Mouse (Mus musculus) fibroblast of lung, adult 2 months (primary cell): ENCODE measurements at regions not wholly inside any gene's neighbourhood (a gene's known extent, or its start where the extent isn't known, plus 50 kb on each side); places are given as distances from the start of the nearest gene placed in this dataset.

ENCODE experiments used
- DNase-seq: peaks from one replicate; pipeline ENCODE4 v3.0.0-alpha.2; 2011; ENCODE audit warnings: low read depth

DNA sequence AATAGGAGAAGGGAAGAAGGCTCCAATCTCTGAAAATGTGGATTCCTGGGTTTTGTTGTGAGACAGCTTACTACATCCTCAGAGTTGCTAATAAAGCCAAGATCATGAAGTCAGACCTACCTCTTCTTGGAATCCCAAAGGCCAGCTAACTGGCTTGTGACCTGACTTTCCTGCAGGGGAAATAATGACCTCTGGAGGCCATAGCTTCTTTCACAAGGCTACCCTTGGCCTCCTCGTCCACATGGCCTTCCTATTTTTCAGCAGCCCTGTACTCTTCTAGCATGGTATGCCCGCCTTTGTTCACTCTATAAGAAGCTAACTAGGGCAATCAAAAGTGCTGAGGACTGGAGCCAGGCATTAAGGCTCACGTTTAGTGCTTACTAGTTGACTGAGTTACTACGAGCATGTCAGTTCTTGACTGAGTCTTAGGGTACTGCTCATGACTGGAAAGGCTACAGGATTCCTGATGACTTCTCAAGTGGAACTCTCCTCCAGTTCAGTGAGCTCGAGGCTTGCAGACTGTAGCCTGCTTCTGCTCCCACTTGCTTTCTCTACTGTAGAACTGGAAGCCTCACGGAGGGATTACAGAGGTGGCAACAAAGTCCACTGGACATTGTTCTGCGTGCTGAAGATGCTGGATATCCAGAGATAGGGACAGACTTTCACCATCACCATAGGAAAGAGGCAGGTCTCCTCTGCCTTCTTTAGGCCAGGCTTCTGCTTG, 230.8 kb upstream of the Map3k1 start:
- no peak for DNase-seq

DNA sequence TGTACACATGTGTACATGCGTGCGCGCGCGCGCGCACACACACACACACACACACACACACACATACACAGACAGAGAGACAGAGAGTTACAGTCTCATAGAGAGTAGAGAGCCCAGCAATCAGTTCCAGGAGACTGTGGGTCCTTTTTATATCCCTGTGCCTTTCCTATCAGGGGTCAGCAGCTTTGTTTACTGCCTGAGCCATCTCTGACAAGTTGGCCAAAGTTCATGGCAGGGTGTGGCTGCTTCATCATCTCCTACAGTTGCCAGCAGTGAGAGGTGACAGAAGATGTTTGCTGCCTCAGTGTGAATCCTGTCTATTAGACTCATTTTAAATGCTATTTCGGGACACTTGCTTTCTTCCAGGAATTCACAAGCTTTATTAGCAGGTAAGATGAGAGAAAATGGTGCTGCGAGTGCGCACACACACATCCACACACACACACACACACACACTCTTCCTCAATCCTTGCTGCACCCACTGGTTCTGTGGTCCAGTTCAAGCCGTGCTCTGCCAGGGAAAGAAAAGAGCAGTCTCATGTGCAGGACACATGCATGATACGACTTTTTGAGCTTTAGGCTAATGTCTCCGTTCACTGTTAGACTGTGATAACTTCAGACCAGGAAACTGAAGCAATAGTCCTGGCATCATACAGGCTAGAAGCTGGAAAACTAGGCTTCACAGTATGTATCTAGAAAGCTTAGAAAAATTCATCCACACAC, 234.9 kb upstream of the Map3k1 start:
- no peak for DNase-seq

DNA sequence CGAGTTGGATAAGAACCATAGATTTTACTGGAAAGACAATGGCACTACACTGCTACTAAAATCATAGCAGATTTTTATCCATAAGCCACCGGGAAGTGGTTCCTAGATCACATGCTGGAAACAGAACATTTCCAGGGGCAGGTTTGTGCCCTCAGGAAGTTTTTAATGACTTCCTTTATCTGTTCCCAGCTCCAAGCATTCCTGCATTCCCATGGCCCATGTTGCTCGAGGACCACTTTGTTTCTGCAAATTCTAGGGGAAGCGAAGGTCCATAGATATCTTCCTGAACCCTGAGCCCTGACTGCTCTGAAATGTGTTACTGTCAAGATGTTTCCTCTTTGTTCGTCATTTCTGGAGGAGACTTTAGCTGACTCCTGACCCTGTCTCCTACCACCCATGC, 235.6 kb upstream of the Map3k1 start:
- DNase-seq: no peak

DNA sequence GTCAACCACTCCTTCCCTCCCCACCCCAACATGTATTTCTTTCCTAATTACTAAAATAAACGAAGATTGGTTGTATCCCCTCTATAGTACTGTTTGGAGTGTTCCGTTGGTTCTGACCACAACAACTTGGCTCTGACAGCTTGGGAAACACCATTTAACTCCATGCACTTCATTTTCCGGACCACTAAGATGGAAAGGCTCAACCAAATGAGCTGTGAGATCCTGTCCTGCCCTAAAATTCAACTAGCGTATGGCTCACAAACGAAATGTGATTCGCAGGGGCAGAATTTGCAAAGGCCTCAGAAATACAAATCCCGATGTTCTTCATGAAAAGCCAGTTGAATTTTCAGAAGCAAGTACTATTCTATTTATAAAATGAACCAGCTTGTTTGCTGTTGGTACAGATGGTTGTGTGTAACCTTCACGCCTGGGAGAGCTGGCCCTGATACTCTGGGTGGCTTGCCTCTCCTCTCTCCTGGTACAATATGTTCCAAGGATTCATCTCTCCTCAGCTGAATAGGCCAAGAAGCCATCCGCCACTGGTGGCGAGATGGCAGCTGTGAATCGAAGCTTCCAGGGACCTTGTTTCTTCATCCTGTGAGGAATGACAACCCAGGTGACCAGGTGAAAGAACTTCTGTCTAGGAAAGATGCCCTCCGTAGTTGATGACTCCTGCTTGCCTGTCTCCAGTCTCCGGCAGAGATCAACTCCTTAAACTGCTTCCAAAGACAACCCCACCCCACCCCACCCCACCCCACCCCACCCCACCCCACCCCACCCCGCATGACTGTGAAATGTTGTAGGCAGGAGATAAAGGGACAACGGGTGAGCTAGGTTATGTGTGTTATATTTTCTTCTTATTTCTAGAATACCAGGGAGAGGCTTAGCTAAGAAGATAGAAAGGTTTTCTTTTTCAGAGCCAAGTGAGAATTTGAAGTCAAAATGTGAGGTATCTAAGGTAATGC, 237.7 kb upstream of the Map3k1 start:
- DNase-seq: no peak

DNA sequence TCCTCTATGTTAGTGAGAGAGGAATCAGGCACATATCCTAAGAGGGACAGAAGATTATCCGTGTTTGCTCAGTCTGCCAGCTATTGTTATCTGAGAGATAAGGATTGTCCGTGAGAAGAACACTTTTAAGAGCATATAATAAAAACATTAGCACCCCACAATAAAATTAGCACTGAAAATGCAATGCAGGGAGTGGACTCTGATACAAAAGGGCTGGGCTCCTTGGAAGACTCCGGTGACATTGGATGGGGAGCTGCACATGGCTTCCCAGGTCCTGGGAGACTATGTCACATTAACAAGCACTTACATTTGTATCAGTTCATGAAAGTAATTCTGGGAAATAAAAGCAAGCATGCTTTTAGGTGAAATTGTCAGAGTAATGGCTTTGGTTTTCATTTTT, 238.6 kb upstream of the Map3k1 start:
- no peak for DNase-seq

DNA sequence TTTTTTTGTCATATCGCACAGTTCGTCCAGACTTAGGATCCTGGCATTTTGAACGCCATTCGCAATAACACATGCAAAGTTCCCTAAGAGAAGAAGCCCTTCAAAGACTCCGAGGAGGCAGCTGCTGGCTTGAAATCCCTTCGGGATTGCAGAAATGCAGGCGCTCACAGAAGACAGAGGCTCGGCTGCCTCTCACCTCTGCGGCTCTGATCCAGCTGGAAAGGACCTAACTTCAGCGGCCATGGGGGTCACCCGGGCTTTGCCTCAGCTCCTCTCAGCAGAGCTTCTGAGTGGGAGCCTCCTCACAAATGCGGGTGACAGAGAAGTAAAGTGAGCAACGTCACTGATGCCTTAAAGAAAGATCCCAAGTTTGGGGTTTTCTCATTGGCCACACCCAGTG, 239.1 kb upstream of the Map3k1 start:
- DNase-seq: no peak

DNA sequence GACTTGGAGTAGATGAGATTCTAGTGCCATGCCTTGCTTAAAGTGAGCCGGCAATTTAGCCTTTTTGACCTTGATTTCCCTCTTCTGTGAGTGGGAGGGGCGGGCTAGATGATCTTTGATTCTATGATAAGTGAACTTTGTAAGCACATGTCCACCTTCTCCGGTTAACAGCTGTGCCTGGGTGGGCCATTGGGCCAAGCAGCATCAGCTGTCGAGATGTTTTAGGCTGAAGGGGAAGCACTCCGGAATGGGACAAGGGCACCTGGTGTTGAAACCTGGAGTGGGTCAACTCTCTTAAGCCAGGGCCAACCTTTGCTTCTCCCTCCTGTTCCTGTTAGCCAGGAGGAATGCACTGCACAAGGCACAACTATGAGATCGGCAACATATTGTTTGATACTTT, 239.5 kb upstream of the Map3k1 start:
- DNase-seq: no peak

DNA sequence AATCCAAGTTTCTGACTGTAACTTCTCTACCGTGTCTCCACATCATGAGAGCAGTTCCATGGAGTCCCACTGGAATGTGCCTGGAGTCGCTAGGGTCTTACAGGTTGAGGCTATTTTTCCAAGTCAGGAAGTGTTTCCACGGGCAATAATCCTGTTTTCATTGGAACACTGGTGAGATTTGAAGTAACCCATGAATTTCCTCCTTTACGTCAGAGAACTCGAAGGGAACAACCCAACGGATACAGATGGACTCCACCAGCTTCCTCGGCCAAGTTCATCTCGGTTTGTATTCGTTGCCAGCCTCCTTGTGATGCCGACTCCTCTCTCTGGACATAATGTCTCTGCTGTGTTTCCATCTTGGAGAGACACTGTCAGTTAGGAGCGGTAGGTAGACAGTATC, 237.4 kb upstream of the Ankrd55 start:
- DNase-seq: no peak

DNA sequence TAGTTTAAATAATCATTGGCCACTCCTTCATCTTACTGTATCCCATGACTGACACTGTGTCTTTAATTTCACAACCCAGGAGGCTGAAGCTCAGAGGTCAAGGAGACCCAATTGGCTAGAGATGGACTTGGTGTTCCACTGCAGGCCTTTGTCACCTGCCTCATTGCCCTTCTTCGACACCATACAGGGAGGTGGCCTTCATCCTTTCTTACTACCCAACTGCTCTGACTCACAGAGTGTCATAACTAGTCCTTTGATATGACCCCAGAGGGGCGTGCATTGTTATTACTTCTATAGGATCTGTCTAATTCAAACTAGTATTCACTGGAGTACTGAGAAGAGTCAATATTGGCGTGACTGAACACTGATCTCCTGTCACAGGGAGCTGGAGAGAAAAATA, 236.2 kb upstream of the Ankrd55 start:
- DNase-seq: no peak

DNA sequence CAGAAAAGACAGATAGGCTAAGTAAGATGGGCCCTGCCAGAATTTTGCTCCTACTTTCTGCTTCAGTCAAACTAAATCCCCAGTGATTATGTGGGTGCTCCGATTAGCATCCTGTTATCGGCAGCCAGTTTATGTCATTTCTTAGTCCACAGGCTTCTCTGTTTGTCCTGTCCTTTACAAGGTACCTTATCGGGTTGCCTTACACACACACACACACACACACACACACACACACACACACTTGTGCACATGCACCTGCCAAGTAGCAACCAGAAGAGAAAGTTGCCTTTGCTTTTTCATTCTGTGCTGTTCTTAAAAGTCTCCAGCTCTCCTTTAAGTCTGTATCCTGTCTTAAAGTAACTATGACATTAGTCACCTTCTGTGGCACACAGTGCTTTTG, 235.8 kb upstream of the Ankrd55 start:
- DNase-seq: no peak

DNA sequence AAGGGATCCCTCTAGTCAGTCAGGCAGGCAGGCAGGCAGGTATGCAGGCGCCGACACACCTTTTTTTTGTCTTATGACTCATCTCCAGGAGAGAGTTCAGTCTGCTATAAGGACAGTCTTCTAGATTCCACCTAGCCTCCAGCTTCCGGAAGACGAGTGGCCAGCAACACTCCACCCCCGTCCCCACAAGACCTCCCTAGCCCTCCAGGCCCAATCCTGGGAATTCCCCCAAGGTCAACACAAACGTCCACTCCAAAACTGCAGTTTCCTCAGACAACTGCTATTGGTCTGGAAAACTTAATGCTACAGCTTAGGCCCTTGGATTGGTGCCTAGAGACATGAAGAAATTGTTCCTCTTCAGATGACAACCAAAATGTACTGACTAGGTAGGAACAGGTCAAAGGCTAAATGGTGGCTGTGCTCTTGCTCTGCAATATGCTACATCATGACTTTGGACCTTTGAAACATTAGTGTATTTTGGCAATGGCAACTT, 233.3 kb upstream of the Ankrd55 start:
- DNase-seq: no peak

DNA sequence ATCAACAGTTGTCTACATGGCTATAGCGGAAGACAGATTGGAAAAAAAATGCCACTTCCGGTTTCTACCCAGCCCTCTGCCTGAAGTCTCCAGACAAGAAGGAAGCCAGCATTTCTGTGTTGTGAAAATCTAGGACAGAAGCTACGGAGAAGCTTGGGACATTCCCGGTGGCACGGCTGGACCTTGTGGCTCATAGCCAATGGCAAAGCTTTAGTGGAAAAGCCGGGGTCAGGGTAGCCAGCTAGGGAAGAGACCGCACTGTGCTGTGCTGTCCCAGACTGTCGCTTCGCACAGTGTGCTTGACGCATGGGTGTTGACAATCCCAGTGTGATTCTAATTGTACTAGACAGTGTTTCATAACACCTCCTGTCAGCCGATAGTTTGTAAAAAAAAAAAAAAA, 230.0 kb upstream of the Ankrd55 start:
- DNase-seq: no peak

DNA sequence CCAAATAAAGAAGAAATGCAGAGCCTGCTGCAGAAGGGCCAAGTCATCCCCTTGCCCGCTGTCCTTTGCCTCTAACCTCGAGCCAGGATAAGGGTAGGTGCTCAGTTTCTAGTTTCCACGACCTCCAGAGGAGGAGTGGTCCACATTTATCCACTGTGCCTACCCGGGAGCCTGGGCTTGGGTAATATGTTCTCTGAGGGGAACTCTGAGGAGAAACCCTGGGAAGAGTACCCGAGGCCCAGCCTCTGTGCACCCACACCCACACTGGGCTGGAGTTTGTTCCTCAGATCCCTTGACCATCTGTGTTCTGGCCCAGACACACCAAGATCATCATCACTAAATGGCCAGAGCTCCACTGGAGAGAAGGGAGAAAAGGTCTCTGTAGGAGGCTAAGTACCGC, 229.5 kb upstream of the Ankrd55 start:
- DNase-seq: no peak

DNA sequence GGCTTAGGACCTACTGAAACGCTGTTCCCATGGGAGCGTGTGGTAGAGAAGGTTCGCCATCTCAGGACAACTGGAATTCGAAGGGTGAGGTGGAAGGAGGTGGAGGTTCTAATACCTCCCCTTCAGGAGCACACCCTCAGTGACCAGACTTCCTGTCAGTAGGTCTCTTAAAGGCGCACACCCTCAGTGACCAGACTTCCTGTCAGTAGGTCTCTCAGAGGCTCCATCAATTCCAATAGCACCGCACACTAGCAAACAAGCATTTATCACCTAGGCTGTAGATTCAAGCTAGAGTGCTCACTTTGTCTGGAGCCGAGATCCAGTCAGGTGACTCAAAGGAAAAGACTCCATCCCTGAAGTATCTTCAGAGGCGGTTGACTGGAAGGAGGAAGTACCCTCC, 226.2 kb upstream of the Ankrd55 start:
- DNase-seq: no peak

DNA sequence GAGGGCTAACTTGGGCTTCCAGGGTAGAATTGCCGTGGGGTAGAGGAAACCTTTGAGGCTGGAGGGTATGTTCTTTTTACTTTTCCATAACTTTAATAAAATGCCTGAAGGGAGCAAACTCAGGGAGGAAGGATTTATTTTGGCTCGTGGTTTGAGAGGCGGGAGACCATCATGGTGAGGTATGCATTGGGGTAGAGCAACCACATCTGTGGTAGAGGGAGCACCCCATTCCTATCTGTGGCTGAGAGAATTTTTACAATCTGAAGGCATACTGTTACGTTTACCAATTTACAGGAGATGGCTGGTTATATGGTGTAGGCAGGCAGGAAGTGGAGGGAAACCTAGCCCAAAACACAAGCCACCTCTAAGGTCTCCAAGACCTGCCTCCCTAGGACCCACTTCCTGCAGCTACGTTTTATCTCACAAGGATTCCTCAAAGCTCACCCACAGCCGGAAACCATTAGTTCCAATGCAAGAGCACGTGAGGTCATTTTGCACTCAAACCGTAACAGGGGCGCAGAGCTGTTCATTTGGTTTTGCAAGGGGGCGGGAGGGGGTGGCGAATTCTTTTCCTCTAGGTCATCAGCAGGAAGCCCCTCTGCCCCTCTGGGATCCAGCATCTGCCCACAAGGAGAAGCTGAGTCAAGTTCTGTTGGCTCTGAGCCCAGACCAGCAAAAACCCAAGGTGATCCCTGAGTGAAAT, 224.7 kb upstream of the Ankrd55 start:
- no peak for DNase-seq

DNA sequence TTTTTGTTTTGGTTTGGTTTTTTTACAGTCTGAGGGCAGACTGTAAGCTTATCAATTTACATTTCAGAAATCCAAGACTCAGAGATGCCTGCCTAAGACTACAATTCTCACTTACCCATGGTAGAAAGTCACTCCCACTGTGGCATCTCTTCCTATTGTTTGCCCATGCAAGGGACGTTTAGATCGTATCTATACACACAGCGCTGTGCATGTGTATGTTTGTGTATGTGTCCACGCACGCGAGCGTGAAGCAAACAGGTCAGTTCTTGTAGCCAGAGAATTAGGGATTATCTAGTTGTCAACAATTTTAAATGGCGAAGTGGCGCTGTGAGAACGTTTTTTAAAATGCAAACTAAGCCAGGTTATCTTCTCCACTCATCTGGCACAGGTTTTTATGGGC, 223.6 kb upstream of the Ankrd55 start:
- no peak for DNase-seq

DNA sequence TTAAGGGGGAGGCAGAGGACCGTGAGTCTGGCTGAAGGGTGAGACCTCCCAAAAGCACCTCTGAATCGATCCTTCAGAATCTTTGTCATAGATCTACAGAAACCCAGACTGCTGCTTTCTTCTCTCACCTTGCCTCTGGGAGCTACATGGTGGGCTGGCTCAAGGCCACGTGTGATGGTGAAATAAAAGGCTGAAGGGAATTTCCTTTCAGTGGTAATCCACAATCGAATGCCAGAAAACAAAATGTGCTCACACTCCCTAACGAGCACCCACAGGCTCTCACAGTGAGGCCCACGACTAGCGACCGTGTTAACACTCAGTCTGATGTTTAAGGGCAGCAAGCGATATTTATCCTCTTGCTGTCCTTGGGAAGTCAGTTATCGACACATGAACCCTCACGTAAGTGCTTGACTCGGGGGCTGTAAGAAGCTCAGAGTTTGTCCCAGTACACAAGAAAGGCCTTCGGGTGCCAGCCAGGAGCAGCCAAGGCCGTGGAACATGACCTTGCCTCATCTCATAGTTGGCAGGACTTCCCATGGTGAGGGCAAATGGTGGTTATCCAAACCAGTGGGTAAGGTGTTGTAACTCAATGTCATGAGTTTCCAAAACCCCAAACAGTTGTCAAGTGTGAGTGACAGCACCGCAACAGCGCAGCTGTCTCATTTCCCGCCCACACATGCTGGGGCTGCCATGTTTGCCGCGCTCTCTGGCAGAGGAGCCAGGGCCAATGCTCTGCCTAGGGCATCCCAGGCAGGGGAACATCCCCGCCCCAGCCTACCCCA, 221.0 kb upstream of the Ankrd55 start:
- DNase-seq: peak; percentile 46

DNA sequence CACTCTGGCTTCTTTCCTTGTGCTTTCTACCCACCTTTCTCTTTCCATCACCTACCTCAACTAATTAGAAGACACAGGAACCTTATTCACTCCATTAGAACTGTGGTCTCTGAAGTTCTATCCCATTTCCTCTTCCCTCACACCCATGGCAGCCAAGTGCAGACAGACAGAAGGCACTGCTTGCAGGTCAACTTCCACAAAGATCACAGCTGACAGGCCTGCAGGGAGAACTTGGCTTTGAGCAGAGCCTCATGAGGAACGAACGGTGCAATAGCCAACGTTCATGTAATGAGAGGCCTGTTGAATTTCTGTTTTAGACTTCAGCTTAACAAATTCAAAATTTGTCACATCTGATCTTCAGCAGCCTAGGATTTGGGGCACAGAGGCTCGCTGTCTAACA, 217.5 kb upstream of the Ankrd55 start:
- DNase-seq: no peak

DNA sequence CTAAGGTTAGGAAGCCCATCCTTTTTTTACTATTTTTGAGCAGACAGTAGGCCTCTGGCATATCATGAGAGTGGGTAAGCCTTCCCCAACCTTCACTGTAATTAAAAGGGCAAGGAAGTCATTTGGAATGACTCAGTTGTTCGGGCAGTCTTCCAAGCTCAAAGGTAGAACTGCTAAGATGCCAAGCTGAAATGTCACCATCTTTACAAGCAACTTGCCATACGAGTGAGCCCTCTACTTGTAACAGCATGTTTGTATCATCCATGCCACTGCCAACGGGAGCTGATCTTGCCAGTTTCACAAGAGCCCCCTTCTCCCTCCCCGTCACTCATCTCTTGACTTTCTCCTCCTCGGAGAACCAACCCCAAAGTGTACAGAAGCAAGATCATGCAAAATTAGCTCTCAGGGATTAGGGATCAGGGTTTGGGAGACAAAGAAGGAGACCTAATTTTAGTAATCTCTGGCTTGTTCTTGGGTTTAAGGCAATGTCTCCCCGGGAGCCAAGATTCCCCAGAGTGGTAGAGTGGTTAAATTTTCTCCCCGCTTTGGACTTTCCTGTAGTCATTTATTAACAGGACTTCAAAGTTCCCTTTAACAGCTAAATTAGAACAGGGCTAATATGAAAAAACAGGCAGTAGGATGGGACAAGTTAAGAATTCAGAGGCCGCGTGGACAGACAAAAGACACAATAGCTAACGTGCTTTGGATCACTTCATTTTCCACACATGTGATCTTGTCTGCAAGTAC, 216.9 kb upstream of the Ankrd55 start:
- DNase-seq: no peak

DNA sequence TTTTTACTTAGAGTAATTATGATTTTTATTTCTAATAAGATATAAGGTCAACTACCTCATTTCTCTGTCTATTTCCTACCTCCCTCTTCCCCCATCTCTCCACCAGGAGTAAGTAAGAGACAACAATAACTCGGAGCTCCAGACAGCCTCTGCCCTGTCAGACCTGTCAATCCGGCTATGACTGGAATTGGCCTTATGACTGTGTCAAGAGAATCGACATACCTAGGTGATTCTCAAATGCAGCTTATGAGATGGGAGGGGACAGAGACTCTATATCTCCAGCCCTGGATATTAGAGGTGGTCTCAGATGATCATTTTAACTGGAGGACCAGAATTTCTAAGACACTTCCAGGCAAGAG, 216.3 kb upstream of the Ankrd55 start:
- no peak for DNase-seq
